Mouse (Mus musculus): ENCODE measurements around the gene Reck.

Reck gene

DNA sequence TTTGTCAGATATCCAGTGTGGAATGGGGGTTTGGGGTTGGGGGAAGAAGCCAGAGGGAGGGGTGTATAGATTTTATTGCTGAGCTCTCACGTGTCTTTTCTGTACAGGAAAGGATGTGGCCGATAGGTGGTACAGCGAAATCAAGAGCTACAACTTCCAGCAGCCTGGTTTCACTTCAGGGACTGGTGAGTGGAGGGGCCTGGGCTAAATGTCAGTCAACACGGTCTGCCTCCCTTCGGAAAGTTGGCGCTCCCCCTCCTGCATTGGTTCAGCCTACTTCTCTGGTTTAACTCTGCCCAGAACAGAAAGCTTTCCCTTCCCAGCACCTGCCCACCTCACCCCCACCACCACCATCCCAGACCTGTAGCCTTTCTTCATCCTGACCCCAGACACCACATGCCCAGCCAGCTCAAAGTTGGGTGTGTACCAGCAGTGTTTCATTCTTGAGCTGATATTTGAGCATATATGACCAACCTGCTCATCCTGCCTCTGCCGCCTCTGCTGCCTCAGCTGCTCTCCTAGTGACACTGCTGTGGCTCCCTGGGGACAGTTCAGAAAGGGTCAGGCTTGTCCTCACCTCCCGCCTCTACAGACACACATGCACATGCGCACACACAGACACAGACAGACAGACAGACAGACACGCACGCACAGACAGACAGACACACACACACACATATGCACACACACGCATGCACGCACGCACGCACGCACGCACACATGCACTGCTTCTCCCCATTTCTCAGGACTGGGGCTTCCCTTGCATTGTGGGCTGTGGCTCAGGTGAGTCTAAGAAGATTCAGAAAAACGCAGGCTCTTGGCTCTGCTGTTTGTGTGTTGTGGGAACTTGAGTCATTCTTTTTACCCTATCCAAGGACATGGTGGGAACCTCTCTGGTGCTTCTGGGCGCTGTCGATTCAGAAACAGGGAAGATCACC lies 95.3 kb downstream of the Reck start:
- DNase-seq (ENCODE audit: low spot score): no peak

DNA sequence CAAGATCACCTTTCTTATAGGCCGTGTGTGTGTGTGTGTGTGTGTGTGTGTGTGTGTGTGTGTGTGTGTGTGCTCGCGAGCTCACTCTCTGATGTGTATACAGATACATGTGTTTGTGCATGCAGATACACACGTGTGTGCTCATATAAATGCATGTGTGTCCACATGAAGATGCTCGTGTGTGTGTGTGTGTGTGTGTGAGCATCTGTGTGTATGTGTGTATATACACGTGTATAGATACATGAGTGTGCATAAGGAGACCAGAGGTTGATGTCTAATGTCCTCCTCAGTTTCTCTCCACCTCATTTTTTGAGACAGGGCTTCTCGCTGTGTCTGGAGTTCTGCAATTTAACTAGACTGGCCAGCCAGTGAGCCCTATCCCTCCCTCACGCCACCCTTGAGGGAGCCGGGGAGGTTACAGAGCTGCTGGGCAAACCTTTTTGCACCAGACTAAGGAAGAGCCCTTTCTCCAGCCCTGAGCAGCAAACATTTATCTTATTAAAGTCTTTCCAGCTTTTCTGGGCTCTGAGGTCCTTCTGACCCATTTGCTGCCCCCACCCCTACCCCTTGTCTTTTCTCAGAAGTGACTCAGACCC lies 96.3 kb downstream of the Reck start:
- DNase-seq (ENCODE audit: low spot score): no peak

DNA sequence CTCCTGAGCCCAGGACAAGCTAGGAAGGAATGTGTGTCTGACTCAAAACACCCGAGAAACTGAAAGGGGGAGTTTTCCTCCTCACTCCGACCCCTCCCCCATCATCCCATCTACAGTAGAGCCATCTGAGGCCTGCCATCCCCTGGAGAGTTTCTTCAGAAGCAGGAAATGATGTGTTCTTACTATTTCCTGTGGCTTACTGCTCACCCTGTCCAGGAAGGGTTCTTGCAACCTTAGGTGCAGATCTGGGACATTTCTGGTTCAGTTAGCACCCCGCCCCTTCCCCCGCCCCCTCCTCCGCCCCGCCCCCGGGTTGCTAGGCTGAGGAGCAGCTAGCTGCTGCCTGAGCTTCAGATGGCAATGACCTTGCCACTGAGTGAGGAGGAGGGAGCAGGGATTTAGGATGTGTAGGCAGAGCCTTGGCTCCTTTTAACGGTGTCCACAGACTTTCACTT lies 96.8 kb downstream of the Reck start:
- DNase-seq (ENCODE audit: low spot score): no peak

DNA sequence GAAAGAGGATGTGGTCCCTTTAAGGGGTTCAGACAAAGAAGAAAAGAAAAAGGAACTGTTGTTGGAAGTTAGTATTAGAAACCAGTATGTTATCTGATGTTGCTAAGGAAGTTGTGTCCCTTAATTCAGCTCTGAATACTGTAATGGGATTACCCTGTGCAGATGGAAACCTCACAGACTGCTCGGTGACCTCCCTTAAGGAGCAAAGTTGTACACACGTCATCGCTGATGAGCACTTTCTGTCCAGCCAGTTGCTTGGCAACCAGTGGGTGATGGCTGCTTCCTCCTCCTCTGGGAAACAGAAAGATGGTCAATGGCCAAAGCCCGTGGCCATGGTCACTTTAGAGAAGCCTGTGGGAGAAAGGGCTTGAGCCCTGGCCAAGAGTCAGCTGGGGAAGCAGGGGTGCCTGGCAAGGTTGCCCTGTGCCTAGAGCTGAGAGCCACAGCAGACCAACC lies 98.2 kb downstream of the Reck start:
- DNase-seq (ENCODE audit: low spot score): peak; percentile 36

DNA sequence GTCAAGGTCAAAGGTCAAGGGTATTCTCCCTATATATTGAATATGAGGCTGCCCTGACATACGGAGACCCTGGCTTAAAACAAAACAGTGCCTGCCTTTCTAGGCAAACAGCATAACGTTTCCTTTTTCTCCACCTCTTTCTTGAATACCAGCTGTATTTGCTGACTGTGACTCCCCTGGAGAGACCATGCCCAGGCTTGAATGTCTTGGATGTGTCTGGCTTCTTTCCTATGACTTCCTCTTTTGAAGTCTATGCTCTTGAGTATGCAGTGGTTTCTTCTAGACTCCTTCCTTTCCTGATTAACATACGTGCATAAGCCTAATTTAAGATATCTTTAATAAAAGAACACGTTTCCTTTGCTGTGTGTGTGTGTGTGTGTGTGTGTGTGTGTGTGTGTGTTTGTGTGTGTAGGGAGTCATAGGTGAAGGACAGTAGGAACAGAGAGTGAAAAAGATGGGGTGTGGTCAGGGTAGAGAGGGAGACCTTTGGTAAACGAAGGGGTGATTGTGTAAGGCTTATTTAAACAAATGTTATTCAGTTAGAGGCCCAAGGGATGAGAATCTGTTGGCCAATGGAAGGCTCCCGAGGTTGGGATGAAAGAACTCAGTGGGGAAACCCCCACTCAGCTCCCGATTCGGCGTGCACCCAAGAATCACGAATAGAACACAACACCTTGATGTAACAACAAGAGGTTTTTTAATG lies 99.7 kb downstream of the Reck start:
- DNase-seq (ENCODE audit: low spot score): no peak

DNA sequence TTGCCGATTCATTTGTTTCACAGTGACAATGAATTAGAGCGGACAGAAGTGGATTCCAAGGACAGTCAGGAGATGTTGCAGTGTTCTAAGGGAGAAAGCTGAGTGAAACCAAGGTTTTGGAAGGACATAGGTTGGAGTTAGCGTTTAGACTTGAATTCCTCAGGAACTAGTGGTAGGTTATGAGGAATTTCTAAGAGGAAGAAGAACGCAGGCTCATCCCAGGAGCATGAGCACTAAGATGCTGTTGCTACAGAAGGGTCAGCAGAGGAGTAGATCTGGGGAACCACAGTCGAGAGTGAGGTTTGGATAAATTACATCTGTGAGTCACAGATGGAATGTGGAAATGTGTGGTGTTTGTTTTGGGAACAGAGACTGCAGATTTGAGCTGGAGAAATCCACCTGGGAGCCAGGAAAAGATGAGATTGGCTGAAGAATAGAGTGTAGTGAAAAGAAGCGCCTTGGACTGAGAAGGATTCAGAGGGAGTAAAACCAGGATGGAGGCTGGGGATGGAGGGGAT lies 101.0 kb downstream of the Reck start:
- no peak for DNase-seq (ENCODE audit: low spot score)

DNA sequence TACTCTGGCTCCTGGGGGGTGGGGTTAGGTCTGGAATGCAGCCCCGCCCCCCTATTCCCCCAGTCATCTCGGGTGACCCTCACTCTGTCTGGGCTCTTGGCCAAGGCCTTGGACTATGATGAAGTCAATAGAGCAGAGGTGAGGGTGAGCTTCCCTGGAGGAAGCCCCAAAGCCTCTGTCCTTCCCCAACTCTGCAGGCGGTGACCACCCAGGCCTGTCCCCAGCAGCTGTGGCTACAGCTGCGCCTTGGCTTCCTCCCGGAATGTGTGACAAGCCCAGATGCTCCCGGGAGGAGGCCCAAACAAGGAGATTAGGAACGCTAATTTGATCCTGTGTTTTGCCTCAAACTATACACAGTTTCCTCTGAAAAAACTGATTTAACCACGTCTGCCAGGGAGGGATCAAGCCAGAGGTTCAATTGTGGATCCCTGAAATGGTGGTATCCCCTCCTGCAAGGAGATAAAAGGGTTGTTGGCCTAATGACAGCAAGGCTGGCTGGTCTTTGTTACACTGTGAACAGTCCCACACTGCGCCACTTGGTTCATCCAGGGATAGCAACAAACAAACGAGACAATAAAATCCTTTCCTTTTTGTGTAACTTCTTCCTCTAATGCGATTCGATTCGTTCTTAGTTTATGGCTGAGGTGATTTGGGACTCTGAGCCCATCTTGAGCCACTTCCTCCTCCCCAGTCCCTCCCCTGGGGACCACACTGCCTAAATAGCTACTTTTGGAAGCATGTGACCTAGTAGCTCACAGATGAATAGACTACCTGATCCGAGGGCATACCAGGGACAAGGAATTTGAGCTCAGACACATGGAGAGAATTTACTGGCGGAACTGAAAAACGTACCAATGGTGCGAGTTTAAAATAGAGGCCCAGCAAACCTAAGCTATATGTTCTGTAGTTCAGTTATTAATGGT lies 103.5 kb downstream of the Reck start:
- DNase-seq (ENCODE audit: low spot score): peak; percentile 45

DNA sequence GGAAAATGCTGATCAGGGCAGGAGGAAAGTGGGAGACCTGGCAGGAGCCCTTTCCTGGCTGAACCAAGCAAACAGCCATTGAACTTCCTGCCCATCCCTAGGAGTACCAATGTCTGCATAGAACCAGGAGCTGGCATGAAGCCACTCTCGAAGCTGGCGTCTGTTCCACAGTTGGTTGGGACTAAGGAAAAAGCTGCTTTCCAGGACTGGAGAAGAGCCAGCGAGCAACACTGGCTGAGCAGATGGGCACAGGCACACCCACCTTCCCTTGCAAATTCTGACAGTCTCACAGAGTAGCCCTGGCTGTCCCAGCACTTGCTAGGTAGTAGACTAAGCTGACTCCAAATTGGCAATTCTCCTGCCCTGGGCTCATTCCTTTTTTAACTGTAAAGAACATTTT lies 104.4 kb downstream of the Reck start:
- DNase-seq (ENCODE audit: low spot score): no peak

DNA sequence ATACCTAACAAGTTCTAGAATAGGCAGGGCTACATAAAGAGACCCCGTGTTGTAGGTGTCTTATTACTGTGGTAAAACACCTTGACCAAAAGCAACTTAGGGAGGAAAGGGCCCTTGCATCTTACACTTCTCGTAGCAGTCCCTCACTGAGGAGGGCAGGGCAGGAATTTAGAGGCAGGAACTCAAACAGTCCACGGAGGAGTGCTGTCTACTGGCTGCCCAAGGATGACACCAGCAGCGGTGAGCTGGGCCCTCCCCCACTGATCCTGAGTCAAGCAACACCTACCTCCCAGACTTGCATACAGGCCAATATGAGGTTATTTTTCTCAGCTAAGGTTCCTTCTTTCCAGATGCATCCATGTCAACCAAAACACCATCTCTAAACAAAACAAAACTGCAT lies 104.9 kb downstream of the Reck start:
- DNase-seq (ENCODE audit: low spot score): no peak

DNA sequence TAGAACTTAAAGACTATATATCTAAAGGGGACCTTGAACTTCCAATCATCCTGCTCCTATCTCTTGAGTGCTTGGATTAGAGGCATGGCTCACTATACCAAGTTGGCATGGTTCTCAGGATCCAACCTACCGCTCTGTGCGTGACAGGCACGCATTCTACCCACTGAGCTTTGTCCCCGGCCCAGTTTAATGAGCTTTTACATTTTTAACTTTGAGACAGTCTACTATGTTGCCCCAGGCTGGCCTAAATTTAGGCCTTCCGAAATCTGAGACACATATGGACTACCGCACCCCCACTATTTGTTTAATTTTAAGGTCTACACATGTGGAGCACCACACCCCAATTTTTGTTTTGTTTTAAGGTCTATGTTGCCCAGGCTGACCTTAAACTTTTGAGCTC lies 105.5 kb downstream of the Reck start:
- DNase-seq (ENCODE audit: low spot score): no peak

DNA sequence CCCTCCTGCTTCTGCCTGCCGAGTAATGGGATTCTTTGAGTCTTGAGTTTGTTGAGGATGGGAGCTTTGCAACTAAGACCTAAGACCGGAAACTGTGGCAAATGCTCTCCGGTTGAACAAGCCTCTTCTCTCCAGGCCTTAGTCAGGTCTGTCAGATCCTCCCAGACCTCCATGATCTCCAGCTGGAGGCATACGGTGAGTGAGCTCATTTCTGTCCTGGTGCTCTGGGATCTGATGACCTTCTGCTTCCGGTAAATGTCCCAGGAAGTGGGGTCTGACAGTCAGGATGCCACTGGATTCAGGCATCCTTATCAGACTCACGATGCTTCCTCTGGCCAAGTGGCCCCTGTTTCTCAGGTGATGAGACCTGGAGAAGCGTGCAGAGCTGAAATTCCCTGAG lies 105.9 kb downstream of the Reck start:
- no peak for DNase-seq (ENCODE audit: low spot score)

DNA sequence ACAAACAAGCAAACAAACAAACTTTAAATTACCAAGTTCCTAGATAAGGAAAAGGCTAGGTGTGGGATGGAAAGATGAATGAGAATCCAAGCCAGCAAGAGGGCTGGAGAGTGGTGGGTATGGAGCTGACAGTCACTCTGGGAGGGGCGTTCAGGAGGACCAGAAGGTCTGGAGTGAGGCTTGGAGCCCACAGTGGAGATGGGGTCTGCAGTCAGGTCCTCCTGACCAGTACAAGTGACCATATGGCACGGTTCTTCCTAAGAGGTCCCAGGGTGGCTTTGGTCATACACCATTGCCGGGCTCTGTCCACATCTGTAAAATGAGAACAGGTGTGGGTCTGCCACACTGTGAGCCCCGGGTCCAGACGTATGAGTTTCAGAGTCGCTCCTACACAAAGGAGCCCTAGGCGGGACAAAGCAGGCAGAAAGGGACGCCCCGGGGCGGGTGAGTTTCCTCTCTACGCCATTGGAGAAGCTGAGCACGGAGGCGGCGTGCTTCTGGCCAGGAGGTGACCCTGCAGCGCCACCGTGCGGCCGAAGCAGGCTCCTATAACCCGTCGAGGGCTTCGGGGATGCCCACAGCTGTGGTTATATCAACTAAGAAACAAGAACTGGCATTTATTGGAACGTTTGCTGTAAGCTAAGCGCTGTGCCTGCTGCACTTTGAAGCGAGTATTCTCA lies 106.9 kb downstream of the Reck start:
- DNase-seq (ENCODE audit: low spot score): peak; percentile 85

DNA sequence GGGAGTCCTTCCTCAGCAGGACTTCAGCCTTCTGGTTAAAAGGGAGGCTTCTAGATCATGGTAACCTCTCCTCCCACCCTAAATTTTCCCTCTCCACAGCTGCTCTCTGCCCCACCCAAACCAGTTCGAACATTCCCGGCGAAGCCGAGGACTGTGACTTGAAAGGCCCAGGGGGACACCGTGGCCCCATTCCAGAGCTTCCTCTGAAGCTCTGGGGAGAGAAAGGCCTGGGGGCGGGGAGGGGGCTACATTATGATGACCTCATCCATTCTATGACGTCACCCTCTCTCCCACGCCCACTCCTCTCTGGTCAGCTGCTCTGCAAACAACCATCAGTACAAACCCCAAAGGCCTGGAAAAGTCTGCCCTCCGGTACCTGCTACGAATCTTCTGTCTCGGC lies 107.9 kb downstream of the Reck start, which contains the start of gene Ccin:
Gene Ccin (plus strand): TSS at position 303 of the 400 bp plus-strand sequence.
- no peak for DNase-seq (ENCODE audit: low spot score)

DNA sequence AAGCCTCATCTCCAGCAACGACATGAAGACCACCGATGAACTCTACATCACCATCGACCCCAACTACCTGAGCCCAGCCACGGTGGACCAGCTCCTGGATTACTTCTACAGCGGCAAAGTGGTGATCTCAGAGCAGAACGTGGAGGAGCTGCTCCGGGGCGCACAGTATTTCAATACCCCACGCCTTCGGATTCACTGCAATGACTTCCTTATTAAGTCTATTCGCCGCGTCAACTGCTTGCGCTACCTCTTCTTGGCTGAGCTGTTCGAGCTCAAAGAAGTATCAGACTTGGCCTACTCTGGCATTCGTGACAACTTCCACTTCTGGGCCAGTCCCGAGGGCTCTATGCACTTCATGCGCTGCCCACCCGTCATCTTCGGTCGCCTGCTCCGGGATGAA lies 108.4 kb downstream of the Reck start:
- no peak for DNase-seq (ENCODE audit: low spot score)

DNA sequence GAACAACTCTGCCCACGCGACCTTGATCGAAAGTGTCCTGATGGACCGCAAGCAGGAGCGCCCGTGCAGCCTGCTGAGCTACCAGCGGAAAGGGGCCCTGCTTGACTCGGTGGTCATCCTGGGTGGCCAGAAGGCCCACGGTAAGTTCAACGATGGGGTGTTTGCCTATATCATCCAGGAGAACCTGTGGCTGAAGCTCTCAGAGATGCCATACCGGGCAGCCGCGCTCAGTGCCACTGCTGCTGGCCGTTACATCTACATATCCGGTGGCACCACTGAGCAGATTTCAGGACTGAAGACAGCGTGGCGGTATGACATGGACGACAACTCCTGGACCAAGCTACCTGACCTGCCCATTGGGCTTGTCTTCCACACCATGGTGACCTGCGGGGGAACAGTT lies 109.0 kb downstream of the Reck start:
- DNase-seq (ENCODE audit: low spot score): no peak

DNA sequence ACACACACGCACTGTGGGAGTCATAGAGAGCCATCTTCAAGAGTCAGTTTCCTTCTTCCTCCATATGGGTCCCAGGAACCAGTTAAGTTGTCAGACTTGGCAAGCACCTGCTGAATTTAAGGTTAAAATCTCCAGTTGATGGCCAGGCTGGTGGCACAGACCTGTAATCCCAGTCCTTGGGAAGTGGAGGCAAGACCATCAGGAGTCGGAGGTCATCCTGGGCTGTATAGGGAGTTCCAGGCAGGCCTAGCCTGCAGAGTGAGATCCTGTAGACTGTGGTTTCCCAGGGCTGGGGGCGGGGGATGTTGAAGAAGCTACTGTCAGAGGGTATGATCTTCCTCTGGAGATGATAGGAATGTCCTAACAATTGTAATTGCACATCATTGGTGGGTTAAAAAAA lies 113.6 kb downstream of the Reck start:
- no peak for DNase-seq (ENCODE audit: low spot score)

DNA sequence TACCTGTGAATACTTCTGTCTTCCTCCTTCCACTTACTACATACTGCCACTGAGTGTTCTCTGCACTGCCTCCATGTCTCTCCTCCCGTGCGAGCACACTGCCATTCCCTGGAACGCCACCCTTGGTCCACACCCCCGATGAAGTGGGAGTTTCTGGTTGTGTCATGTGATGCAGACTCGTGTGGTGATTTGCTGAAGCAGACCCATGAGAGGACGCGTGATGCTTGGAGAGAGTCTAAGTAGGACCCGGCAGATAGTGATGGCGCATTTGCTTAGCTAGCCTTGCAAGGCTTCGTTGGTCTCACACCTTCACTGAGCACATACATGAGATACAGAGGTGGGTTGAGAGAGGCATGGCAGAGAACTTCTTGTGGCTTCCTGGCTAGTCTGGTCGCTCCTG lies 117.7 kb downstream of the Reck start:
- DNase-seq (ENCODE audit: low spot score): no peak

DNA sequence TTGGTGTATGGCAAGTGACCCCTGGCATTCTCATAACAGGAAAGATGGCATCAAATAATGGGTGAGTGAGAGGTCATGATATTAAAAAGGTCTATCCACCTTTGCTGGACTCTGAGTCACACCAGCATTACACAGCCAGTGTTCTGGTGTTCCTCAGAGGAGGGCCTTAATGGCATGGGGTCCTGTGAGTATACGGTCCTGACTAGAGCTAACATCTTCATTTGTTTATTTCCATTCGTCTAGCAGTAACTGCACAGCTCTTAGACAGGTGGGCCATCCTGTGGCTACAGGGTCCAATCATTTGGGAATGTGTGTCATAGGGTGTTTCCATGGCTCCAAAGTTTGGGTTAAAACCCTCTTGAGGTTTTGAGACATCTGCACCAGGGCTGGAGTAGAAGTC lies 119.0 kb downstream of the Reck start:
- DNase-seq (ENCODE audit: low spot score): no peak

All from testis, postnatal 14 days (tissue).